Mouse (Mus musculus) ES-CJ7 (cell line): Measurements from ENCODE around the gene Dedd2.

Source experiments
- DNase-seq: peaks from one replicate; pipeline ENCODE4 v3.0.0; 2011; ENCODE audit warnings: low read depth, low spot score

The Dedd2 gene

GRCm38 (mm10) chr7:25246759-25247137, 26.3 kb upstream of the Dedd2 start:
- DNase-seq: no peak

- no peak for DNase-seq
Observed at GRCm38 (mm10) chr7:25246079-25246758, 25.8 kb upstream of the Dedd2 start.

- no peak for DNase-seq
Observed at GRCm38 (mm10) chr7:25244562-25245369, 24.4 kb upstream of the Dedd2 start.

- no peak for DNase-seq
Observed at GRCm38 (mm10) chr7:25243361-25243760, 22.9 kb upstream of the Dedd2 start.

GRCm38 (mm10) chr7:25241062-25241461, 20.6 kb upstream of the Dedd2 start:
- peak; percentile 66 for DNase-seq

GRCm38 (mm10) chr7:25240631-25241030, 20.2 kb upstream of the Dedd2 start:
- no peak for DNase-seq

- peak; percentile 90 for DNase-seq
Observed at GRCm38 (mm10) chr7:25238829-25239623, 18.6 kb upstream of the Dedd2 start.

GRCm38 (mm10) chr7:25238015-25238706, 17.7 kb upstream of the Dedd2 start:
- peak; percentile 96 for DNase-seq

- peak; percentile 96 for DNase-seq
Observed at GRCm38 (mm10) chr7:25237249-25238014, 17.0 kb upstream of the Dedd2 start, which contains the start of gene Gsk3a. TSS of gene Gsk3a (minus strand) at chr7:25237851.

GRCm38 (mm10) chr7:25235526-25235925, 15.1 kb upstream of the Dedd2 start:
- DNase-seq: no peak

- no peak for DNase-seq
Observed at GRCm38 (mm10) chr7:25233061-25233460, 12.6 kb upstream of the Dedd2 start.

GRCm38 (mm10) chr7:25232101-25232648, 11.8 kb upstream of the Dedd2 start:
- DNase-seq: peak; percentile 43

GRCm38 (mm10) chr7:25230690-25231285, 10.4 kb upstream of the Dedd2 start:
- DNase-seq: no peak

GRCm38 (mm10) chr7:25227523-25228300, 7.3 kb upstream of the Dedd2 start:
- DNase-seq: no peak

GRCm38 (mm10) chr7:25222275-25222967, 2.0 kb upstream of the Dedd2 start:
- no peak for DNase-seq

GRCm38 (mm10) chr7:25221102-25221883, 878 bp upstream of the Dedd2 start, which contains the start of gene Zfp526:
TSS of gene Zfp526 (plus strand) at chr7:25221425.
- DNase-seq: peak; percentile 98

- DNase-seq: peak; percentile 98
Observed at GRCm38 (mm10) chr7:25219756-25220456, 509 bp downstream of the Dedd2 start.
